Mouse (Mus musculus): Measurements from ENCODE around the gene Olfr160. TPM values are rescaled to one million over a fixed set of nuclear protein-coding genes. Genes with fewer than 3 reads are reported as not detected.

Gene Olfr160
- polyA plus RNA-seq, 1 experiment from 2014 or later: not detected

- Histone ChIP-seq H3K27me3 (ENCODE audit: control insufficient read depth, insufficient read depth, low read length) (no peaks in the 10 kb centered on the region), H3K9me3 (ENCODE audit: control insufficient read depth, low read depth, low read length) (no peaks in the 10 kb centered on the region), H3K4me3 (ENCODE audit: low read depth, low read length) (no peak overlapping the region), H3K36me3 (ENCODE audit: control insufficient read depth, insufficient read depth, low read length) (no peaks in the 10 kb centered on the region), H3K4me1 (ENCODE audit: control insufficient read depth, insufficient read depth, low read length) (no peaks in the 10 kb centered on the region), H3K9ac (replicated peaks; ENCODE audit: low read depth, low read length) (no peak overlapping the region), H3K4me2 (replicated peaks; ENCODE audit: low read depth, low read length) (no peak overlapping the region), H3K27ac (ENCODE audit: low read length) (no peak overlapping the region)
- 66% methylated on average over 5 of the region's 5 CpGs for WGBS
- no peak for ATAC-seq (ENCODE audit: insufficient number of reproducible peaks, insufficient read depth, low FRiP score, low read depth)
These were observed 25.9 kb downstream of the Olfr160 start for GRCm38 (mm10) chr9:37689970-37690686.

- H3K27me3 ChIP-seq (ENCODE audit: control insufficient read depth, insufficient read depth, low read length): no peaks in the 10 kb centered on the region
- 38% methylated on average over 3 of the region's 3 CpGs for WGBS
- no peaks in the 10 kb centered on the region for H3K4me1 ChIP-seq (ENCODE audit: control insufficient read depth, insufficient read depth, low read length)
- no peak overlapping the region for H3K4me2 ChIP-seq (replicated peaks; ENCODE audit: low read depth, low read length)
- no peak overlapping the region for H3K27ac ChIP-seq (ENCODE audit: low read length)
- H3K9me3 ChIP-seq (ENCODE audit: control insufficient read depth, low read depth, low read length): no peaks in the 10 kb centered on the region
- H3K9ac ChIP-seq (replicated peaks; ENCODE audit: low read depth, low read length): no peak overlapping the region
- no peak overlapping the region for H3K4me3 ChIP-seq (ENCODE audit: low read depth, low read length)
- no peaks in the 10 kb centered on the region for H3K36me3 ChIP-seq (ENCODE audit: control insufficient read depth, insufficient read depth, low read length)
- ATAC-seq (ENCODE audit: insufficient number of reproducible peaks, insufficient read depth, low FRiP score, low read depth): no peak
These were observed 28.1 kb downstream of the Olfr160 start for GRCm38 (mm10) chr9:37687941-37688303.

- H3K9ac ChIP-seq (replicated peaks; ENCODE audit: low read depth, low read length): no peak overlapping the region
- no peak overlapping the region for H3K4me2 ChIP-seq (replicated peaks; ENCODE audit: low read depth, low read length)
- H3K27ac ChIP-seq (ENCODE audit: low read length): no peak overlapping the region
- no peak for ATAC-seq (ENCODE audit: insufficient number of reproducible peaks, insufficient read depth, low FRiP score, low read depth)
- no peaks in the 10 kb centered on the region for H3K36me3 ChIP-seq (ENCODE audit: control insufficient read depth, insufficient read depth, low read length)
- H3K9me3 ChIP-seq (ENCODE audit: control insufficient read depth, low read depth, low read length): no peaks in the 10 kb centered on the region
- no peak overlapping the region for H3K4me3 ChIP-seq (ENCODE audit: low read depth, low read length)
- no peaks in the 10 kb centered on the region for H3K27me3 ChIP-seq (ENCODE audit: control insufficient read depth, insufficient read depth, low read length)
- WGBS: 85% methylated on average over 3 of the region's 3 CpGs
- no peaks in the 10 kb centered on the region for H3K4me1 ChIP-seq (ENCODE audit: control insufficient read depth, insufficient read depth, low read length)
These were observed 28.6 kb downstream of the Olfr160 start for GRCm38 (mm10) chr9:37687288-37687940.

- Histone ChIP-seq H3K9me3 (ENCODE audit: control insufficient read depth, low read depth, low read length) (no peaks in the 10 kb centered on the region), H3K27ac (ENCODE audit: low read length) (no peak overlapping the region), H3K27me3 (ENCODE audit: control insufficient read depth, insufficient read depth, low read length) (no peaks in the 10 kb centered on the region), H3K9ac (replicated peaks; ENCODE audit: low read depth, low read length) (no peak overlapping the region), H3K4me3 (ENCODE audit: low read depth, low read length) (no peak overlapping the region), H3K4me1 (ENCODE audit: control insufficient read depth, insufficient read depth, low read length) (no peaks in the 10 kb centered on the region), H3K36me3 (ENCODE audit: control insufficient read depth, insufficient read depth, low read length) (no peaks in the 10 kb centered on the region), H3K4me2 (replicated peaks; ENCODE audit: low read depth, low read length) (no peak overlapping the region)
- 78% methylated on average over 1 of the region's 1 CpGs for WGBS
- ATAC-seq (ENCODE audit: insufficient number of reproducible peaks, insufficient read depth, low FRiP score, low read depth): no peak
These were observed 34.9 kb downstream of the Olfr160 start for GRCm38 (mm10) chr9:37681123-37681522.

- whole genome bisulfite sequencing: 75% methylated on average over 4 of the region's 4 CpGs
- H3K9me3 ChIP-seq (ENCODE audit: control insufficient read depth, low read depth, low read length): no peaks in the 10 kb centered on the region
- H3K9ac ChIP-seq (replicated peaks; ENCODE audit: low read depth, low read length): no peak overlapping the region
- no peak for ATAC-seq (ENCODE audit: insufficient number of reproducible peaks, insufficient read depth, low FRiP score, low read depth)
- H3K4me2 ChIP-seq (replicated peaks; ENCODE audit: low read depth, low read length): no peak overlapping the region
- H3K36me3 ChIP-seq (ENCODE audit: control insufficient read depth, insufficient read depth, low read length): no peaks in the 10 kb centered on the region
- H3K4me1 ChIP-seq (ENCODE audit: control insufficient read depth, insufficient read depth, low read length): no peaks in the 10 kb centered on the region
- H3K27me3 ChIP-seq (ENCODE audit: control insufficient read depth, insufficient read depth, low read length): no peaks in the 10 kb centered on the region
- H3K27ac ChIP-seq (ENCODE audit: low read length): no peak overlapping the region
- no peak overlapping the region for H3K4me3 ChIP-seq (ENCODE audit: low read depth, low read length)
These were observed 40.8 kb downstream of the Olfr160 start for GRCm38 (mm10) chr9:37675287-37675686.

- WGBS: 83% methylated on average over 3 of the region's 3 CpGs
- no peak for ATAC-seq (ENCODE audit: insufficient number of reproducible peaks, insufficient read depth, low FRiP score, low read depth)
- Histone ChIP-seq H3K27me3 (ENCODE audit: control insufficient read depth, insufficient read depth, low read length) (no peaks in the 10 kb centered on the region), H3K9me3 (ENCODE audit: control insufficient read depth, low read depth, low read length) (no peaks in the 10 kb centered on the region), H3K4me3 (ENCODE audit: low read depth, low read length) (no peak overlapping the region), H3K9ac (replicated peaks; ENCODE audit: low read depth, low read length) (no peak overlapping the region), H3K4me1 (ENCODE audit: control insufficient read depth, insufficient read depth, low read length) (no peaks in the 10 kb centered on the region), H3K4me2 (replicated peaks; ENCODE audit: low read depth, low read length) (no peak overlapping the region), H3K36me3 (ENCODE audit: control insufficient read depth, insufficient read depth, low read length) (no peaks in the 10 kb centered on the region), H3K27ac (ENCODE audit: low read length) (no peak overlapping the region)
These were observed 45.8 kb downstream of the Olfr160 start for GRCm38 (mm10) chr9:37670261-37670660.

GRCm38 (mm10) chr9:37669678-37670077 lies 46.4 kb downstream of the Olfr160 start:
- 59% methylated on average over 4 of the region's 4 CpGs for WGBS
- H3K4me1 ChIP-seq (ENCODE audit: control insufficient read depth, insufficient read depth, low read length): no peaks in the 10 kb centered on the region
- no peak overlapping the region for H3K9ac ChIP-seq (replicated peaks; ENCODE audit: low read depth, low read length)
- no peak overlapping the region for H3K27ac ChIP-seq (ENCODE audit: low read length)
- H3K36me3 ChIP-seq (ENCODE audit: control insufficient read depth, insufficient read depth, low read length): no peaks in the 10 kb centered on the region
- ATAC-seq (ENCODE audit: insufficient number of reproducible peaks, insufficient read depth, low FRiP score, low read depth): no peak
- no peak overlapping the region for H3K4me2 ChIP-seq (replicated peaks; ENCODE audit: low read depth, low read length)
- H3K9me3 ChIP-seq (ENCODE audit: control insufficient read depth, low read depth, low read length): no peaks in the 10 kb centered on the region
- no peaks in the 10 kb centered on the region for H3K27me3 ChIP-seq (ENCODE audit: control insufficient read depth, insufficient read depth, low read length)
- no peak overlapping the region for H3K4me3 ChIP-seq (ENCODE audit: low read depth, low read length)

- no peak within 1 kb of the TSS for H3K4me2 ChIP-seq (replicated peaks; ENCODE audit: low read depth, low read length)
- H3K9ac ChIP-seq (replicated peaks; ENCODE audit: low read depth, low read length): no peak within 1 kb of the TSS
- 0 out of 2 replicates have a peak, but pooled peaks cover 2% of the 10 kb centered on the region for H3K27me3 ChIP-seq (ENCODE audit: control insufficient read depth, insufficient read depth, low read length)
- no peaks in the 10 kb centered on the region for H3K4me1 ChIP-seq (ENCODE audit: control insufficient read depth, insufficient read depth, low read length)
- WGBS: 62% methylated on average over 6 of the region's 6 CpGs
- no peak for ATAC-seq (ENCODE audit: insufficient number of reproducible peaks, insufficient read depth, low FRiP score, low read depth)
- H3K9me3 ChIP-seq (ENCODE audit: control insufficient read depth, low read depth, low read length): no peaks in the 10 kb centered on the region
- H3K36me3 ChIP-seq (ENCODE audit: control insufficient read depth, insufficient read depth, low read length): no peaks in the 10 kb centered on the region
- H3K4me3 ChIP-seq (ENCODE audit: low read depth, low read length): no peak within 1 kb of the TSS
- H3K27ac ChIP-seq (ENCODE audit: low read length): no peak within 1 kb of the TSS
These were observed 46.9 kb downstream of the Olfr160 start, which contains the start of gene Panx3 for GRCm38 (mm10) chr9:37669115-37669514. Gene Panx3 (minus strand): TSS chr9:37669235.
